Mouse (Mus musculus) left cerebral cortex, adult 11 months (tissue): Measurements from ENCODE around the gene Wfdc15b.
"Not testable (repeated sequence)": the region's sequence is repeated elsewhere in the genome, so short reads cannot be mapped to it uniquely, and the experiment has no call there.

Experiments
- DNase-seq: peaks from one replicate; pipeline ENCODE4 v3.0.0; 2022; ENCODE audit warnings: low spot score

Wfdc15b gene

GRCm38 (mm10) chr2:164221522-164221921 is at the start of gene Wfdc15b:
Wfdc15b (minus strand) TSS chr2:164221660.
- no peak for DNase-seq

- DNase-seq: not testable (repeated sequence)
Observed at GRCm38 (mm10) chr2:164256540-164256939, 35.1 kb upstream of the Wfdc15b start, which contains the start of gene Svs3b. Svs3b (minus strand) TSS chr2:164256640.

- DNase-seq: no peak
Observed at GRCm38 (mm10) chr2:164238366-164238765, 16.9 kb upstream of the Wfdc15b start, which contains the start of gene Svs2. Svs2 (minus strand) TSS chr2:164238466.

DNA sequence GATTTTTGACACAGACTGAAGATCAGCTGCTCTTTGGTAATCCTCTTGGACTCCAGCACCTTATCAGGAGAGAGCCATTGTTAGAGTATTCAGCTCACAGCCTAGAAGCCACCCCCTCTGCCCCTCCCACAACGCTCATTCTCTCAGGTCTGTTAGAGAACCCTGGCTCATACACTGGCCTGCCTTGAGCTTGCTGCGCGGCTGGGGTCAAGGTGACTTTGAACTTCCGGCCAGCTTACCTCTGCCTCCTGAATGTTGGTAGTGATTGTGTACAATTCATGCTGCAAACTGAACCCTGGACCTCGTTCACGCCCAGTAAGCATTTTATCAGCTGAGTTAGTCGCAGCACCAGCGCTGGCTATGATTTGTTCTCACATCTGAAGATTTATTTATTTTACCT is 11.2 kb upstream of the Wfdc15b start:
- DNase-seq: no peak

DNA sequence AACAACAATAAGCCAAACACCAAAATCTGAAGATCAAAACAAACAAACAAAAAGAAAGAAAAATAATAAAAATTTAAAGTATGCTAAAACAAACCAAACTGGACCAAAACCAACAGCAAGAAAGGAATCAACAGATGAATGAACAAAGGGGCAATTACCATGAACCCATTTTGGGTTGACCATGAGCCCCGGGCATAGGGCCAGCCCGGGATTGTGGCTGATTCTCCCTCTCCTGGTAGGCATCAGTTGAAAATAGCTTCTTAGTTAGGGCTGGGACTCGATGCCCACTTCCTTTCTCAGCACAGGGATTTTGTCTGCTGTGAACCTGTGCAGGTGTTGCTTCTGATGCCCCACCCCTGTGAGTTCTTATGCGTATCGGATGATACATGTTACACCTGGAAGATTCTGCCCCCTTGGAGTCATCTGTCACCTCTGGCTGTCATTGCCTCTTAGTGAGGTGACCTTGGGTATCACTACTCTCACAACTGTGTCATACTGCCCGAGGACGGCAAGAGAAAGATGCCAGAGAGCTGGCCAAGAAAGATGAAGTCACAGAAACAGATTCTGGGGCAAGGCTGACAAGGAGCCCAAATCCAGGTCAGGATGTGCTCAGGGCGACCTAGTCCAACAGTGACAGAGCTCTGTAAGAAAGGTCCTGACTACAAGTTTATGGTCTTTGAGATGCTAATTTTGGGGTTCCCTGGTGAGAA is 7.1 kb upstream of the Wfdc15b start:
- no peak for DNase-seq

- DNase-seq: no peak
Observed at GRCm38 (mm10) chr2:164219295-164219694, 2.2 kb downstream of the Wfdc15b start.

- DNase-seq: peak; percentile 3
Observed at GRCm38 (mm10) chr2:164212711-164213110, 8.7 kb downstream of the Wfdc15b start.

DNA sequence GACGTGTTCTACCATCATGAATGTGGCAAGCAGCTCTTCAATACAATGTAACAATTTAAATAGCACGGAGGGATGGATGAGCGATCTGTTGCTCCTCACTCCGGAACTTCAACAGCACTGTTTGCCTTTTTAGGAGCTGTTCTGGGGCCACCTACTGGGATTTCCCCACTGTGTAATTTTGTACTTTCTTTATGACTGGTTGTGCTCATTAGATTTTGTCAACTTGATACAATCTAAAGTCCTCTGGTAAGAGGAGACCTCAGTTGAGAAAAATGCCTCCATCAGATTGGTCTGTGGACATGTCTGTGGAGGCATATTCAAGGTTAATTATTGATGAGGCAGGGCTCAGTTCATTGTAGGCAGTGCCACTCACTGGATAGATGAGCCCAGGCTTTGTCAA is 10.6 kb downstream of the Wfdc15b start:
- no peak for DNase-seq

GRCm38 (mm10) chr2:164206676-164207075 is 14.8 kb downstream of the Wfdc15b start:
- DNase-seq: no peak

DNA sequence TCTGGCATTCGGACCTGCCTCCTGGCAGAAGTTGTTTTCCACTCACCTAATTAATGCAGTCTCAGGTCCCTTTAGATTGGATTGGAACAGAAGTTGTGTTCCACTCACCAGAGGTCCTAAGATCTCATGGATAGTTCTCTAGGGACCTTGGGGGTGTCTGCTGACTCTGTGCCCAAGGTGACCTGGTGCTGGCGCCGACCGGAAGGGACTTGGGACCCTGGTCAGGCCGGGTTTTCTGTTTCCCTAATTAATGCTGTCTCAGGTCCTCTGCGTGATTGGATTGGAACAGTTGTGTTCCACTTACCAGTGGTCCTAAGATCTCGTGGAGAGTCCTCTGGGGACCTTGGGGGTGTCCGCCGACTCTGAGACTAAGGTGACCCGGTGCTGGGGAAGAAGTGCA is 15.4 kb downstream of the Wfdc15b start:
- DNase-seq: not testable (repeated sequence)

GRCm38 (mm10) chr2:164199626-164200327 is 21.7 kb downstream of the Wfdc15b start, which contains the start of gene Wfdc15a:
Wfdc15a (minus strand) TSS chr2:164200130.
- no peak for DNase-seq

DNA sequence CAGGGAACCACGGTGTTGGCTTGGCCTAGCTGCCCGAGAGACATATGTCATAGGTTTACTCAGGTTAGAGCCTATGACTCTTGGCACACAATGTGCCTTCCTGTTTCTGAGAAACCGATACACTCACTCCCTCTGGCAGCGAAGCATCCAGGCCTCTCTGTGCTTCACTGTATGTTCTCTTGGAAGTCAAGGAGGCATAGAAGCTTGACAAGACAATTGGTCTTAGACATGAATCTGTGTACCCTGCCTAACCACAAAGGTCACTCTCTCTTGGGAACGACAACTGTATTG is 24.8 kb downstream of the Wfdc15b start:
- DNase-seq: no peak

DNA sequence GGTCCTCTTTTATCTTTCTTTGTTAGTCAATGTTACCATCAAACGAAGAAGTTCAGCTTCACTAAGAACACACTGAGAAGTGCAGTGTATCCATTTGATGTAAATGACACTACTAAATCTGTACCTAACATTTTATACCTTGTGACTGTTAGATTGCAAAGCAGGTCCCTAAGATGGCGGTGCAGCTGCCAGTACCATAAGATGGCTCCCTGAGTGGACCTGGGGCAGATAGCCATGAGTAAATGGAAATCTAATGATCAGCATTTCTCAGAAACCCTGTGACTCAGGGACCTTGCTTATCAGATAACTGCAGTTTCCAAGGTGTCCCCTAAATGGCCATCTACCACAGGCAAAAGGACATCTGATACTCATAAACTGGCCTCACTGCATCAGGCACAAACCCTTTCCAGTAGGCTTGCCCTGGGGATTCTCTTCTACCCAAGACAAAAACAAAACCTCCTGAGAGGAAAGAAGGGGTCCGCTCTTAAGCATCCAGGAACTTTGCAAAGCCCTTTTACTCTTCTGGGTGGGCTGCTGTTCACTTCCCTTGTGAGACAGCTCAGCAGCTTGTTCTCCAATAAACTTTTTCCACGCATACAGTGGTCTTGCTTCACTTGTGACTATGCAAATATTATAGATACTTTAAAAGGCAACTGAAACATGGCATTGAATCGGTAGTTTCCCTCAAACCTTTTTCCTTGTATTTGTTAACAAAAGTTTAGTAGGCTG is 25.3 kb downstream of the Wfdc15b start:
- no peak for DNase-seq

DNA sequence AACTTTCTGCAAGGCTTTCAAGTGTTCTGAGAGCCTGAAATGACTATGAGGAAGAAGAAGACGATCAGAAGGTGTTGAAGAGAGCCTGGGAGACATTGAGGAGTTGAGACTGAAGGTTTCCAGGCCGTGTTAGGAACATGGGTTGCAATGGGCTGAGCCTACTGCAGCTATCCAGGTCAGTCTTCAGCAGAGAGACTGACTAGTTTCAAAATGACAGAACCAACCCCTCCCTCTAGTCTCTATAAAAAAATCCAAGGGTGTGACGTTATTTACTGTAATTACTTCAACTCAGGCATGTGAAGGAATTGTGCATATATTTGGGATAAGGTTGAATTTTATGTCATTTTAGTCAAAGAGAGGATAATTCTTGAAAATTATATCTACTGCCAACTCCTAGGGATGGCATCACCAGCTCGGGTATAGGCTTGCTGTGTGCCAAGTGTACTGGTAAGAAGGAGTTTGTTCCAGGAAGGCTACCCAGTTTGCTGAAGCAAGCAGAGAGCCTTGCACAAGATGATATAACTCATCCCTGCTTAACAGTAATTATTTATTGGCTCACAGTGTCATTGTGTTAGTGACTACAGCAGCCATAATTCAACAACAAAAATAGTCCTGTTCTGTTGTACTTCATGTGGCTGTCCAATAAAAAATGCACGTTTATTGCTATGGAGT is 26.4 kb downstream of the Wfdc15b start:
- no peak for DNase-seq

DNA sequence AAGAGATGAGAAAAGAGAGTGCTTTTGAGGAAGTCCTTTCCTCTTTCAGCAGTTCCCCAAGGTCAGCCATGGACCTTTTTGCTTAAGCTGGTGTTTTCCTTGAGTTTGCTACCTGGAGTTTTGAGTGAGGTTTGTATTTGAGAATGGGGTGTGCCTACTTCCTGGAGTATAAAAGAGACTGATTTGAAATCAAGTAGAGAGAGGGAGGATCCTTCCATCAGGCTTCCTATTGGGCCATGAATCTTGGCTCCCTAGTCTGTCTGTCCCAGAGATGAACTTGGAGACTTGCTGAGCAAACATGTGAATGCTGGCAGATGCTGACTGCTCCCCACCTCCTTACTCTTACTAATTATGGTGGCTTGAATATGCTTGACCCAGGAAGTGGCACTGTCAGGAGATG is 29.2 kb downstream of the Wfdc15b start:
- DNase-seq: no peak

DNA sequence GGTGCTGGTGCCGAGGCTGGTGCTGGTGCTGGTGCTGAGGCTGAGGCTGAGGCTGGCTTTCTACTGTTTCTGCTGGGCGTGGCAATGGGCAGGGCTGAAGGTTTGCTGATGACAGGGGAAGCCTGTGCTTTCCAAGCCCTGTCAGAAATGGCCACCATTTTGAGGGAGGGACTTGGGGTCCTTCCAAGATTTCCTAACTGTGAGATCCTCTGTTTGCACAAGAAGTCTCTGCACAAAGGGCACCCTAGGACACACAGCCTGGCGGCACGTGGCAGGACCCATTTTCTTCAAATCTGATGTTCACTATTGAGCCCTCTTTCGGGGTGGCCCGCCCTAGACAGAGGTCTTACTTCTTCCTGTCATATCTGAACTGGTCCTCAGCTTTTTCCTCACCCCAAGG is 30.9 kb downstream of the Wfdc15b start, which contains the start of gene Wfdc12:
TSS of gene Wfdc12 (minus strand) at position 33 of the 400 bp plus-strand sequence.
- no peak for DNase-seq

- no peak for DNase-seq
Observed at GRCm38 (mm10) chr2:164188722-164189121, 32.7 kb downstream of the Wfdc15b start.

- no peak for DNase-seq
Observed at GRCm38 (mm10) chr2:164184145-164184719, 37.2 kb downstream of the Wfdc15b start.

GRCm38 (mm10) chr2:164183340-164183739 is 38.1 kb downstream of the Wfdc15b start:
- DNase-seq: no peak

GRCm38 (mm10) chr2:164182692-164183255 is 38.7 kb downstream of the Wfdc15b start, which contains the start of gene Wfdc5:
Wfdc5 (minus strand) TSS chr2:164182742.
- DNase-seq: no peak

- no peak for DNase-seq
Observed at GRCm38 (mm10) chr2:164180770-164181169, 40.7 kb downstream of the Wfdc15b start.
